Mouse (Mus musculus): ENCODE data around the gene Eps15. TPM values are rescaled to one million over a fixed set of nuclear protein-coding genes. Genes with fewer than 3 reads are reported as not detected.
A peak's percentile ranks its signal among the peaks of the same experiment; 100 is the strongest.

The Eps15 gene
- polyA plus RNA-seq, 1 experiment from 2014 or later, result 68.8 TPM

DNA sequence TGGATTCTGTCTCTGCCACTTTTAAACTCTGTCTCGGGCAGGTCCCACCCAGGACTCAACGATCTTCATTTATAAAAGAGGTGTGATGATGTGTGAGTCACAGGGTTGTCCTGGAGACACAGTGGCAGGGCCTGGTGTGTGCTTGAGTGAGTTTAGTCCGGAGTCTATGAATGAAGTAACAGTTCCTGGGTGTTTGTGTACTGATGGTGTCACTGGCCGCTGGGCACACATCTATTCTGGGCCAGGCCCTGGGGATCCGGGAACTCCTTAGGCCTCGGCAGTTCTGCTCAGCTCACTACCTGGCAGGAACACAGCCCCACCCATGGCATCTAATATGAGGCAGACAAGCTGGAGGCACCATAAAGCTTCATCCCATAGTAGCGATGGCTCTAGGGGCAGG is 141.5 kb downstream of the Eps15 start:
- H3K9ac ChIP-seq (replicated peaks), result no peak overlapping the region
- ATAC-seq (ENCODE audit: low FRiP score), result no peak
- H3K36me3 ChIP-seq, result no peaks in the 10 kb centered on the region
- H3K4me1 ChIP-seq, result no peaks in the 10 kb centered on the region
- WGBS, result 86% methylated on average over 7 of the region's 7 CpGs
- H3K9me3 ChIP-seq (replicated peaks), result no peaks in the 10 kb centered on the region
- no peak overlapping the region for H3K4me3 ChIP-seq (replicated peaks)
- no peaks in the 10 kb centered on the region for H3K27me3 ChIP-seq (replicated peaks)
- H3K27ac ChIP-seq (replicated peaks), result no peak overlapping the region
- H3K4me2 ChIP-seq, result no peak overlapping the region

DNA sequence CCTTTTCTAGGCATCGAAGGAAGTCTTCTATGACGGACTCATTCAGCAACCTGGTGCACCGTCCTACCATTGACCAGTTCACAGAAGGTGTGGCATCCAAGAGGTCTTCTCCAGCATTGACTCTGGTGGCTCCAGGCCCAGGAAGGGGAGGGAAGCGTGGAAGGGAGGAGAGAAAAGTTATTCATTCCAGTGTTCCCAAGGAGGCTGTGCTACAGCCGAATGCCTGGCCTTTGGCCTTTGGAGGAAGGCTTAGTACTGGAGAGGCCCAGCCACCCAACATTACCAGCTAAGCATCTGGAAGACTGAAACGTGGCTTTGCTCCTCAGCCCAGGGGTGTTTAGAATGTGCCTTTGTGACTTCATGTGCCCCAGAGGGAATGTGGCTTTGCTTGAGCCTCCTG is 142.4 kb downstream of the Eps15 start:
- Histone ChIP-seq H3K27ac (replicated peaks) (no peak overlapping the region), H3K9ac (replicated peaks) (no peak overlapping the region), H3K4me1 (no peaks in the 10 kb centered on the region), H3K36me3 (no peaks in the 10 kb centered on the region), H3K4me3 (replicated peaks) (no peak overlapping the region), H3K4me2 (no peak overlapping the region), H3K9me3 (replicated peaks) (no peaks in the 10 kb centered on the region), H3K27me3 (replicated peaks) (no peaks in the 10 kb centered on the region)
- ATAC-seq (ENCODE audit: low FRiP score), result no peak
- 83% methylated on average over 6 of the region's 6 CpGs for WGBS

DNA sequence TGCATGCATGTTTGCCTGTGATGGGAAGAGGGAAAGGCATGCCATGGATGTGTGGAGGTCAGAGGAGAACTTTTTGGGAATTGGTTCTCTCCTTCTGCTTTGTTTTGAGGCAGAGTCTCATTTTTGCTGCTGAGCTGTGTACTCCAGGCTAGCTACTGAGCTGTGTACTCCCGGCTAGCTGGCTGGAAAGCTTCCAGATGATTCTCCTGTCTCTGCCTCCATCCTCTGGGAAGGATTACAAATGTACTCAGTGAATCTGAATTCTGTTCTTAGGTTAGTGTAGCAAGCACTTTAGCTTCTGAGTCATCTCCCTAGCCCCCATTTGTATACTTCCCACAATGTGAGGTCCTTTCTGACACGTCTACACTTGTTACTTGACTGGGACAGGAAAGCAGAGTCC is 143.4 kb downstream of the Eps15 start:
- no peak overlapping the region for H3K9ac ChIP-seq (replicated peaks)
- no peaks in the 10 kb centered on the region for H3K9me3 ChIP-seq (replicated peaks)
- no peak overlapping the region for H3K4me3 ChIP-seq (replicated peaks)
- H3K27ac ChIP-seq (replicated peaks), result no peak overlapping the region
- H3K4me2 ChIP-seq, result no peak overlapping the region
- H3K27me3 ChIP-seq (replicated peaks), result no peaks in the 10 kb centered on the region
- no peaks in the 10 kb centered on the region for H3K36me3 ChIP-seq
- 84% methylated on average over 2 of the region's 2 CpGs for WGBS
- no peak for ATAC-seq (ENCODE audit: low FRiP score)
- H3K4me1 ChIP-seq, result no peaks in the 10 kb centered on the region

DNA sequence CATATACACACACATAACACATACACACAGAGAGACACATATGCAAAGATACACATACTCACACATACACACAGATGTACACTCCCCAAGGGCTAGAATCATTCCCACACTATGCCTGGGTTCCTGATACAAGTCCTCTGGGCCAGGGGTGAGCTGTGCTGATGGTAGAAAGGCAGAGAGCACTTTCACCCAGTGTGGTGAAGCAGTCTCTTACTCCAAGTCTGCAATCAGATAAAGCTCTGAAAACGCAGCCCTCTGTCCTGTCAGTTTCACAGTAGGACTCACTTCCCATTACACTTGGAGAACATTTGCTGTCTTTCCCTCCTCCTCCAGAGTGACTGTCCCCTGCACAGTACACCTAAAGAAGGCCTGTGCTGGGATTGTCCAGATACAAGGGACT is 147.0 kb downstream of the Eps15 start:
- WGBS, result 75% methylated on average over 1 of the region's 1 CpGs

DNA sequence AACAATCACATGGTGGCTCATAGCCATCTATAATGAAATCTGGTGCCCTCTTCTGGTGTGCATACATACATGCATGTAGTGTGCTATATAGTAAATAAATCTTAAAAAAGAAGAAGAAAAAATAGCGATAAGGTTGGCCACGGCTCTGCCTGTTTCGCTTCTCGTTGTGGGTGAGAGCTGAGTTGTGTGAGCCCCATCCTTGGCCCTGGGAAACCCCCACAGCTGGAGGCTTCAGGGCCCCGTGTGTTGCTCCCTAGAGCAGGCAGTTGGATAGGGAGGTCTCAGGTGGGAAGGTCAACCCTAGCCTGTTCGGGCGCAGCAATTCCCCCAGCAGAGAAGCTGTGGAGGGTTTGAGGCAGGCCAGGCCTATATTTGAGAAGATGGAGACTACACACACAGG is 150.2 kb downstream of the Eps15 start:
- no peak for ATAC-seq (ENCODE audit: low FRiP score)
- no peak overlapping the region for H3K4me2 ChIP-seq
- no peak overlapping the region for H3K27ac ChIP-seq (replicated peaks)
- no peaks in the 10 kb centered on the region for H3K27me3 ChIP-seq (replicated peaks)
- no peak overlapping the region for H3K9ac ChIP-seq (replicated peaks)
- H3K36me3 ChIP-seq, result no peaks in the 10 kb centered on the region
- no peak overlapping the region for H3K4me3 ChIP-seq (replicated peaks)
- 91% methylated on average over 7 of the region's 7 CpGs for WGBS
- no peaks in the 10 kb centered on the region for H3K9me3 ChIP-seq (replicated peaks)
- peaks cover 5% of the 10 kb centered on the region; the same call in 1 of the 2 replicates for H3K4me1 ChIP-seq

More for the DNA sequence above, 147.0 kb downstream of the Eps15 start:
- Histone ChIP-seq H3K9ac (replicated peaks) (no peak overlapping the region), H3K4me3 (replicated peaks) (no peak overlapping the region), H3K36me3 (no peaks in the 10 kb centered on the region), H3K27ac (replicated peaks) (no peak overlapping the region), H3K4me1 (no peaks in the 10 kb centered on the region), H3K27me3 (replicated peaks) (no peaks in the 10 kb centered on the region), H3K4me2 (no peak overlapping the region), H3K9me3 (replicated peaks) (no peaks in the 10 kb centered on the region)
- no peak for ATAC-seq (ENCODE audit: low FRiP score)

DNA sequence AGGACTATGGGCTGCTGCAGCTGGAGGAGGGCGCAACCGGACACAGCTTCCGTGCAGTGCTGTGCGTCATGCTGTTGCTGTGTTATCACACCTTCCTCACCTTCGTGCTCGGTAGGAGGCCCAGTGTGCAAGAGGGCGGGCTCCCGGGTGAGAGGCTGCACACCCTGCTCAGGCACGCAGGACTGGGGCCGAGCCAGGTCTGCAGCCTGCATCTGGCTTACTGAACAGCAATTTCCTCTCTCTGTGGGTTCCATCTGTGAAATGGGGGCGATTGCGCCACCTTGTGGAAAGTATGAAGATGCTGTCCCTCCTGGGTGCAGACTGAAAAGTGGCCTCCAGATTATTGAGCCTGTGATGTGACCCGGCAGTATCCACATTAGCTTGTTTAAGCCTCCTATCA is 150.8 kb downstream of the Eps15 start:
- WGBS, result 59% methylated on average over 13 of the region's 13 CpGs
- Histone ChIP-seq H3K4me2 (no peak overlapping the region), H3K36me3 (no peaks in the 10 kb centered on the region), H3K27me3 (replicated peaks) (no peaks in the 10 kb centered on the region), H3K4me1 (peaks cover 5% of the 10 kb centered on the region; the same call in 1 of the 2 replicates), H3K4me3 (replicated peaks) (no peak overlapping the region), H3K27ac (replicated peaks) (no peak overlapping the region), H3K9ac (replicated peaks) (no peak overlapping the region), H3K9me3 (replicated peaks) (no peaks in the 10 kb centered on the region)
- no peak; the same call in 1 of the 2 replicates for ATAC-seq (ENCODE audit: low FRiP score)

DNA sequence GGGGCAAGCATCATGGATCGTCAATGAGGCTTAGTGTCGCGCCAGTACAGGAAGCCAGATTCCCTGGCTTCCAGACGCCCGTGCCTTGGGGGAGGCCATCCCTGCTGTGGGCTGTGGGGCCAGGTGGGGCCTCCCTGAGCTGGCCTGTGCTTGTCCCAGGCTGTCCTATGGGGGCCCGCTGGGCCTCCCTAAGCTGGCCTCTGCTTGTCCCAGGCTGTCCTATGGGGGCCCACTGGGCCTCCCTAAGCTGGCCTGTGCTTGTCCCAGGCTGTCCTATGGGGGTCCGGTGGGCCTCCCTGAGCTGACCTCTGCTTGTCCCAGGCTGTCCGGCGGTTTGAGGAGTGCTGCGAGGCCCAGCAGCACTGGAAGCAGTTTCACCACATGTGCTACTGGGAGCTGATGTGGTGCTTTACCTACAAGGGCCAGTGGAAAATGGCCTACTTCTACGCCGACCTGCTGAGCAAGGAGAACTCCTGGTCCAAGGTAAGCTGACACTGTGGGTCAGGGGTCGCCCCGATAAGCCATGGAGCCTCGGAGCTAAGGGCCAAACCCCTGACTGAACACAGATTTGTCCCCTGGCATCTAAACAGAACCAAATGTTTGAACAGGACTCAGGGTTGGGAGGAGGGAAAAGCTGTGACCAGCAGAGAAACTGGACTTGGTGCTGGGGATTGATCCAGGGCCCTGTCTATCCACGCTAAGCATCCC is 152.8 kb downstream of the Eps15 start:
- Histone ChIP-seq H3K4me1 (peaks cover 5% of the 10 kb centered on the region; the same call in 1 of the 2 replicates), H3K36me3 (no peaks in the 10 kb centered on the region), H3K27ac (replicated peaks) (no peak overlapping the region), H3K27me3 (replicated peaks) (no peaks in the 10 kb centered on the region), H3K9ac (replicated peaks) (no peak overlapping the region), H3K4me2 (no peak overlapping the region), H3K4me3 (replicated peaks) (no peak overlapping the region), H3K9me3 (replicated peaks) (no peaks in the 10 kb centered on the region)
- WGBS, result 83% methylated on average over 16 of the region's 16 CpGs
- peak; percentile 12; the same call in 1 of the 2 replicates for ATAC-seq (ENCODE audit: low FRiP score)

DNA sequence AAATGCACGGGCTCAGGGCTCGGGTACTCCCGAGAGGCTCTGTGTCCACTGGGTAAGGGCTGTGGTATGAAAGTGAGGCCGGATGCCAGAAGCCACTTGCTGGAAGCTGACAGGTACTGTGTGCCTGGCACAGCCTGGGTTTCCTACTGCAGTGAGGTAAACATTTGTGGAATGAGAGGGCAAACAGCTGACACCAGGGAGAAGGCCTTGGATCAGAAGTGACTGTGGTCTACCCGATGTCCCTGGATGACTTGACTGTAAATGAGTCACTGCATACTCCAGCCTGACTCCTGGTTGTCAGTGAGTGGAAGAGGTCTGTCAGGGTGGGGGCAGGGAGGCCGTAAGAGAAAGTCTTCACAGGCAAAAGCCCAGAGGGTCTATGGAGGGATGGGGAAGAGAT is 153.6 kb downstream of the Eps15 start:
- 87% methylated on average over 6 of the region's 6 CpGs for WGBS
- Histone ChIP-seq H3K4me3 (replicated peaks) (no peak overlapping the region), H3K27ac (replicated peaks) (no peak overlapping the region), H3K27me3 (replicated peaks) (no peaks in the 10 kb centered on the region), H3K9me3 (replicated peaks) (no peaks in the 10 kb centered on the region), H3K4me2 (no peak overlapping the region), H3K9ac (replicated peaks) (no peak overlapping the region), H3K4me1 (peaks cover 5% of the 10 kb centered on the region; the same call in 1 of the 2 replicates), H3K36me3 (no peaks in the 10 kb centered on the region)
- ATAC-seq (ENCODE audit: low FRiP score), result no peak

DNA sequence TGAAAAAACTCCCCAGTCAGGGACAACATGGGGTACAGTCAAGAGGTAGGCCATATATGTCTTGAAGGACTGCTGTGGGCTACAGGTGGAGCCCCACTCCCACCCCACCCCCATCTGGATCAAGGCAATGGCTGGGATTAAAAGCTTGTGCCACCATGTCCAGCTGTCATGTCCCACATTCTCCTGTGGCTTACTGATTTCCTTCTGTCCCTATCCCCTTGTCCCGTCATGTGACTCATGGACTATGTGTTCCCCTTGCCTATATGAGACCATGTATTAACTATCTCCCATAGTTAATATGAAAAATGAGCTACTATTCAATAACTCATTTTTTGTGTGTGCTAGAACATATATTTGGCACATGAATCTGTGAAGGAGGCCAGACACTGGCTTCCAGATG is 154.2 kb downstream of the Eps15 start:
- H3K4me3 ChIP-seq (replicated peaks), result no peak overlapping the region
- H3K9ac ChIP-seq (replicated peaks), result no peak overlapping the region
- H3K4me2 ChIP-seq, result no peak overlapping the region
- peaks cover 5% of the 10 kb centered on the region; the same call in 1 of the 2 replicates for H3K4me1 ChIP-seq
- H3K9me3 ChIP-seq (replicated peaks), result no peaks in the 10 kb centered on the region
- no peaks in the 10 kb centered on the region for H3K27me3 ChIP-seq (replicated peaks)
- no peaks in the 10 kb centered on the region for H3K36me3 ChIP-seq
- 92% methylated on average over 1 of the region's 1 CpGs for WGBS
- ATAC-seq (ENCODE audit: low FRiP score), result no peak
- no peak overlapping the region for H3K27ac ChIP-seq (replicated peaks)

Other genes starting within 250 kb of the Eps15 start
- gene Osbpl9, start 78.0 kb upstream of the Eps15 start, polyA plus RNA-seq (2015; fragmentation: Nextera tagmentation; extraction: Ambion mirVana), result 79.1 and 79.4 TPM in 2 replicates
- gene Calr4, start 45.8 kb upstream of the Eps15 start, polyA plus RNA-seq (2015; fragmentation: Nextera tagmentation; extraction: Ambion mirVana), result 1.3 and 1.7 TPM in 2 replicates
- gene Ttc39a, start 126.4 kb downstream of the Eps15 start, polyA plus RNA-seq (2015; fragmentation: Nextera tagmentation; extraction: Ambion mirVana), result 4.9 and 6.2 TPM in 2 replicates
- gene Rnf11, start 204.5 kb downstream of the Eps15 start, polyA plus RNA-seq (2015; fragmentation: Nextera tagmentation; extraction: Ambion mirVana), result 58.1 and 67.8 TPM in 2 replicates